Mouse (Mus musculus): ENCODE measurements around the gene Tmem104.

- TF ChIP-seq POLR2A (IDR thresholded peaks at IDR 0.05; ENCODE audit: insufficient read depth, low read depth, low read length) (no peak), CTCF (IDR thresholded peaks at IDR 0.05; ENCODE audit: insufficient read depth, low read depth, low read length) (no peak)
These were observed 78.6 kb downstream of the Tmem104 start for GRCm38 (mm10) chr11:115265771-115266399.
